Mouse (Mus musculus): ENCODE data around the gene Itga10. TPM values are rescaled to one million over a fixed set of nuclear protein-coding genes. Genes with fewer than 3 reads are reported as not detected.
"Not testable (repeated sequence)": the region's sequence is repeated elsewhere in the genome, so short reads cannot be mapped to it uniquely, and the experiment has no call there.

The Itga10 gene
- 1.9 and 2.0 TPM in 2 replicates for total RNA-seq (2021)
- long read RNA-seq = 0 reads

GRCm38 (mm10) chr3:96645018-96645649 lies at the start of gene Itga10:
TSS of gene Itga10 (plus strand) at chr3:96645584.
- DNase-seq = peak; percentile 30

GRCm38 (mm10) chr3:96595661-96596060 lies 49.7 kb upstream of the Itga10 start:
- no peak for DNase-seq

- DNase-seq = peak; percentile 71
Measured at GRCm38 (mm10) chr3:96596228-96596707, 49.1 kb upstream of the Itga10 start, which contains the start of gene Ankrd34a. TSS of gene Ankrd34a (plus strand) at chr3:96596636.

GRCm38 (mm10) chr3:96596855-96597254 lies 48.5 kb upstream of the Itga10 start:
- no peak for DNase-seq

GRCm38 (mm10) chr3:96597435-96597891 lies 47.9 kb upstream of the Itga10 start:
- DNase-seq = peak; percentile 37

- DNase-seq = peak; percentile 81
Measured at GRCm38 (mm10) chr3:96598156-96599068, 47.0 kb upstream of the Itga10 start.

- no peak for DNase-seq
Measured at GRCm38 (mm10) chr3:96599069-96599393, 46.4 kb upstream of the Itga10 start.

GRCm38 (mm10) chr3:96599411-96599810 lies 46.0 kb upstream of the Itga10 start:
- no peak for DNase-seq

- peak; percentile 89 for DNase-seq
Measured at GRCm38 (mm10) chr3:96600639-96601250, 44.6 kb upstream of the Itga10 start, which contains the start of gene Lix1l. TSS of gene Lix1l (plus strand) at chr3:96601149.

GRCm38 (mm10) chr3:96601251-96601787 lies 44.1 kb upstream of the Itga10 start:
- DNase-seq = peak; percentile 75

- peak; percentile 42 for DNase-seq
Measured at GRCm38 (mm10) chr3:96601941-96602703, 43.3 kb upstream of the Itga10 start.

- DNase-seq = no peak
Measured at GRCm38 (mm10) chr3:96602704-96603084, 42.7 kb upstream of the Itga10 start.

GRCm38 (mm10) chr3:96603311-96603710 lies 42.1 kb upstream of the Itga10 start:
- DNase-seq = no peak

GRCm38 (mm10) chr3:96606007-96606406 lies 39.4 kb upstream of the Itga10 start:
- not testable (repeated sequence) for DNase-seq

- DNase-seq = no peak
Measured at GRCm38 (mm10) chr3:96606618-96607017, 38.8 kb upstream of the Itga10 start.

- no peak for DNase-seq
Measured at GRCm38 (mm10) chr3:96617941-96618340, 27.4 kb upstream of the Itga10 start.

GRCm38 (mm10) chr3:96623201-96623600 lies 22.2 kb upstream of the Itga10 start:
- DNase-seq = no peak

- peak; percentile 92 for DNase-seq
Measured at GRCm38 (mm10) chr3:96629729-96630600, 15.4 kb upstream of the Itga10 start, which contains the start of gene Rbm8a. TSS of gene Rbm8a (plus strand) at chr3:96629933.

- no peak for DNase-seq
Measured at GRCm38 (mm10) chr3:96632058-96632457, 13.3 kb upstream of the Itga10 start.

GRCm38 (mm10) chr3:96634015-96634414 lies 11.4 kb upstream of the Itga10 start:
- DNase-seq = no peak
